Mouse (Mus musculus) erythroblast, embryonic 14.5 days (primary cell): ENCODE measurements around the gene Ube2d2b.

Experiments used
- GATA1 ChIP-seq: IDR thresholded peaks from 2 replicates; pipeline ENCODE4 v1.6.1; 2012; ENCODE audit warnings: low read length, inconsistent platforms, mixed read lengths
- TAL1 ChIP-seq: IDR thresholded peaks from 3 replicates; pipeline ENCODE4 v1.6.1; 2012; ENCODE audit warnings: low read length, inconsistent platforms, mixed read lengths

DNA sequence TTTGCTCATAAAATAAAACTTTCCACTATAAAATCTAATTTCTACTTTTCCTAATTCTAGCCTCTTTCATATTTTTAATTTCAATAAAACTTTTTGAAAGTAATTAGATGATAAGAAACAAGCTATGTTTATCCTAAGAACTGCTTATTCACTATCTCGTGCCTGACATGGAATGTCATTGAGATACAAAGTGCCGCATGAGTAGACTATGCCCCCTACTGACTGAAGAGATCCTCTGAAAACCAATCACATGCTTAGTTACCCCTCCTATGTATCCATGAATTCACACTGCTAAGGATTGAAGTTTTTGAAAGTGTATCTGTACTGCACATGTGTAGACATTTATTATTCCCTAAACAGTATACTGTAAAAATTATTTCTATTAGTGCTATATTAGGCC lies 36.0 kb upstream of the Ube2d2b start:
- TF ChIP-seq GATA1 (no peak), TAL1 (no peak)
